Mouse (Mus musculus) liver, postnatal 0 days (tissue): Measurements from ENCODE around the gene Kif1c. TPM values are rescaled to one million over a fixed set of nuclear protein-coding genes. Genes with fewer than 3 reads are reported as not detected.

ENCODE experiments used
- ATAC-seq: fragments of 200-750 bp; cut with Nextera tagmentation; 2 replicates; pipeline ENCODE4 v1.8.0; 2017; ENCODE audit warnings: mild to moderate bottlenecking, moderate library complexity
- DNase-seq: peaks from one replicate; pipeline ENCODE4 v3.0.0-alpha.2; 2016
- H3K27ac ChIP-seq: fragments of 300-500 bp; sonication (generic); 2 replicates; pipeline ENCODE4 v1.5.1; 2014; ENCODE audit warnings: antibody characterized with exemption, moderate library complexity, mild to moderate bottlenecking, low read depth
- H3K27me3 ChIP-seq: fragments of 300-500 bp; sonication (generic); 2 replicates; pipeline ENCODE4 v1.6.1; 2014; ENCODE audit warnings: low read length, control low read depth, mixed read lengths; ENCODE audit not compliant: insufficient read depth
- H3K36me3 ChIP-seq: fragments of 300-500 bp; sonication (generic); replicated peaks from 2 replicates; pipeline ENCODE4 v1.6.1; 2014; ENCODE audit warnings: mild to moderate bottlenecking, control low read depth, low read length, moderate library complexity, mixed read lengths; ENCODE audit not compliant: insufficient read depth
- H3K4me1 ChIP-seq: fragments of 300-500 bp; sonication (generic); 2 replicates; pipeline ENCODE4 v1.6.1; 2014; ENCODE audit warnings: antibody characterized with exemption, mild to moderate bottlenecking, control low read depth; ENCODE audit not compliant: insufficient read depth
- H3K4me2 ChIP-seq: fragments of 300-500 bp; sonication (generic); 2 replicates; pipeline ENCODE4 v1.6.1; 2014; ENCODE audit warnings: low read depth, mild to moderate bottlenecking, low read length, moderate library complexity, mixed read lengths
- H3K4me3 ChIP-seq: fragments of 300-500 bp; sonication (generic); 2 replicates; pipeline ENCODE4 v1.5.1; 2014; ENCODE audit warnings: low read depth, low read length
- H3K9ac ChIP-seq: fragments of 300-500 bp; sonication (generic); replicated peaks from 2 replicates; pipeline ENCODE4 v1.6.1; 2014; ENCODE audit warnings: mild to moderate bottlenecking, moderate library complexity
- H3K9me3 ChIP-seq: fragments of 300-500 bp; sonication (generic); 2 replicates; pipeline ENCODE4 v1.6.1; 2016; ENCODE audit warnings: mild to moderate bottlenecking, control low read depth, low read length, mixed read lengths
- CTCF ChIP-seq: sonication (generic); IDR thresholded peaks from 2 replicates; pipeline ENCODE4 v1.5.1; 2016; ENCODE audit warnings: antibody characterized with exemption, low read depth
- EP300 ChIP-seq: IDR thresholded peaks from 2 replicates; pipeline ENCODE4 v1.6.1; 2016; ENCODE audit warnings: antibody characterized with exemption, low read depth, mild to moderate bottlenecking
- WGBS: fragments of 180-500 bp; shearing (Covaris S2); extraction: QIAGEN DNeasy Blood & Tissue Kit; methylation state at CpG from one replicate; pipeline ENCODE4 v1.1.7; 2014; ENCODE audit not compliant: insufficient replicate concordance; 5-methylcytosine and 5-hydroxymethylcytosine counted together
- polyA plus RNA-seq: library from polyadenylated mRNA; unstranded; fragments of >200 nt; fragmentation: Nextera tagmentation; extraction: Ambion mirVana; gene quantifications from 2 replicates; pipeline ENCODE4 v1.2.1, GENCODE M21; 2015

Kif1c gene
- polyA plus RNA-seq, 1 experiment from 2014 or later, result 1.8 TPM

- Histone ChIP-seq H3K9me3 (no peaks in the 10 kb centered on the region), H3K27me3 (no peaks in the 10 kb centered on the region), H3K4me1 (peaks cover 12% of the 10 kb centered on the region), H3K27ac (peak within 1 kb of the TSS; percentile 91), H3K4me3 (peak within 1 kb of the TSS; percentile 74), H3K36me3 (peaks cover 2% of the 10 kb centered on the region; the same call in 1 of the 2 replicates), H3K9ac (peak within 1 kb of the TSS; percentile 86), H3K4me2 (peak within 1 kb of the TSS; percentile 91)
- TF ChIP-seq CTCF (no peak), EP300 (no peak)
- WGBS, result under 1% methylated on average over 77 of the region's 78 CpGs
- ATAC-seq, result peak; percentile 90
- peak; percentile 84 for DNase-seq
Observed at GRCm38 (mm10) chr11:70763936-70764808, 63.8 kb downstream of the Kif1c start, which contains the start of gene Zfp3. TSS of gene Zfp3 (plus strand) at chr11:70764209.

GRCm38 (mm10) chr11:70765776-70766445 lies 65.6 kb downstream of the Kif1c start:
- ATAC-seq (no peak), DNase-seq (no peak)
- no peak overlapping the region for H3K4me3 ChIP-seq
- no peaks in the 10 kb centered on the region for H3K9me3 ChIP-seq
- H3K27me3 ChIP-seq, result no peaks in the 10 kb centered on the region
- peaks cover 4% of the 10 kb centered on the region for H3K36me3 ChIP-seq
- TF ChIP-seq EP300, result no peak
- no peak for TF ChIP-seq CTCF
- no peak overlapping the region for H3K4me2 ChIP-seq
- 59% methylated on average over 16 of the region's 16 CpGs for WGBS
- H3K9ac ChIP-seq, result 0 out of 2 replicates have a peak overlapping the region, but pooled peaks have one; percentile 5
- peaks cover 12% of the 10 kb centered on the region for H3K4me1 ChIP-seq
- H3K27ac ChIP-seq, result no peak overlapping the region; the same call in 1 of the 2 replicates

- ATAC-seq, result no peak
- Histone ChIP-seq H3K4me3 (no peak overlapping the region), H3K4me2 (no peak overlapping the region), H3K27me3 (no peaks in the 10 kb centered on the region), H3K27ac (no peak overlapping the region), H3K9me3 (no peaks in the 10 kb centered on the region), H3K9ac (no peak overlapping the region), H3K36me3 (peaks cover 21% of the 10 kb centered on the region), H3K4me1 (peaks cover 5% of the 10 kb centered on the region; the same call in 1 of the 2 replicates)
- no peak for TF ChIP-seq CTCF
- TF ChIP-seq EP300, result no peak
- WGBS, result 60% methylated on average over 3 of the region's 3 CpGs
- DNase-seq, result no peak
Observed at GRCm38 (mm10) chr11:70770804-70771203, 70.5 kb downstream of the Kif1c start.

GRCm38 (mm10) chr11:70776830-70777571 lies 76.7 kb downstream of the Kif1c start:
- Histone ChIP-seq H3K9ac (no peak overlapping the region), H3K4me1 (no peaks in the 10 kb centered on the region), H3K36me3 (peaks cover 6% of the 10 kb centered on the region), H3K27ac (no peak overlapping the region), H3K9me3 (no peaks in the 10 kb centered on the region), H3K27me3 (no peaks in the 10 kb centered on the region), H3K4me3 (no peak overlapping the region), H3K4me2 (0 out of 2 replicates have a peak overlapping the region, but pooled peaks have one; percentile 2)
- TF ChIP-seq CTCF, result peak; percentile 93
- no peak for TF ChIP-seq EP300
- DNase-seq, result peak; percentile 79
- 26% methylated on average over 17 of the region's 17 CpGs for WGBS
- ATAC-seq, result peak; percentile 78

GRCm38 (mm10) chr11:70777634-70778033 lies 77.3 kb downstream of the Kif1c start:
- Histone ChIP-seq H3K36me3 (peaks cover under 1% of the 10 kb centered on the region; the same call in 1 of the 2 replicates), H3K9me3 (no peaks in the 10 kb centered on the region), H3K4me3 (no peak overlapping the region), H3K4me2 (no peak overlapping the region), H3K27ac (no peak overlapping the region), H3K9ac (no peak overlapping the region), H3K27me3 (no peaks in the 10 kb centered on the region), H3K4me1 (no peaks in the 10 kb centered on the region)
- DNase-seq (no peak), ATAC-seq (peak; percentile 25; the same call in 1 of the 2 replicates)
- 52% methylated on average over 6 of the region's 6 CpGs for WGBS
- TF ChIP-seq CTCF (no peak), EP300 (no peak)
